Mouse (Mus musculus) neural tube, embryonic 14.5 days (tissue): ENCODE results near the gene Zfp853. TPM values are rescaled to one million over a fixed set of nuclear protein-coding genes. Genes with fewer than 3 reads are reported as not detected.
A peak's percentile ranks its signal among the peaks of the same experiment; 100 is the strongest.

Experiments used
- ATAC-seq: fragments of 200-750 bp; cut with Nextera tagmentation; 2 replicates; pipeline ENCODE4 v1.8.0; 2017; ENCODE audit warnings: low read depth, mild to moderate bottlenecking, moderate TSS enrichment, moderate library complexity
- H3K27ac ChIP-seq: fragments of 300-500 bp; sonication (generic); 2 replicates; pipeline ENCODE4 v1.5.1; 2014; ENCODE audit warnings: low read depth, mild to moderate bottlenecking, control low read depth, low read length, moderate library complexity, mixed read lengths
- H3K27me3 ChIP-seq: fragments of 300-500 bp; sonication (generic); 2 replicates; pipeline ENCODE4 v1.6.1; 2014; ENCODE audit warnings: low read length; ENCODE audit not compliant: control insufficient read depth, insufficient read depth
- H3K36me3 ChIP-seq: fragments of 300-500 bp; sonication (generic); 2 replicates; pipeline ENCODE4 v1.6.1; 2014; ENCODE audit warnings: low read length, mixed read lengths; ENCODE audit not compliant: control insufficient read depth, insufficient read depth
- H3K4me1 ChIP-seq: fragments of 300-500 bp; sonication (generic); 2 replicates; pipeline ENCODE4 v1.6.1; 2014; ENCODE audit warnings: low read length; ENCODE audit not compliant: control insufficient read depth, insufficient read depth
- H3K4me2 ChIP-seq: fragments of 300-500 bp; sonication (generic); 2 replicates; pipeline ENCODE4 v1.6.1; 2014; ENCODE audit warnings: mild to moderate bottlenecking, low read depth, low read length, control low read depth
- H3K4me3 ChIP-seq: fragments of 300-500 bp; sonication (generic); 2 replicates; pipeline ENCODE4 v1.5.1; 2014; ENCODE audit warnings: low read depth, low read length, control low read depth, mixed read lengths
- H3K9ac ChIP-seq: fragments of 300-500 bp; sonication (generic); replicated peaks from 2 replicates; pipeline ENCODE4 v1.6.1; 2014; ENCODE audit warnings: low read depth, mild to moderate bottlenecking, control low read depth, low read length, mixed read lengths
- H3K9me3 ChIP-seq: fragments of 300-500 bp; sonication (generic); 2 replicates; pipeline ENCODE4 v1.6.1; 2016; ENCODE audit warnings: low read length; ENCODE audit not compliant: control insufficient read depth
- WGBS: fragments of 180-500 bp; shearing (Covaris S2); extraction: QIAGEN DNeasy Blood & Tissue Kit; methylation state at CpG from one replicate; pipeline ENCODE4 v1.1.7; 2014; 5-methylcytosine and 5-hydroxymethylcytosine counted together
- polyA plus RNA-seq: library from polyadenylated mRNA; unstranded; fragments of >200 nt; fragmentation: Nextera tagmentation; extraction: Ambion mirVana; gene quantifications from 2 replicates; pipeline ENCODE4 v1.2.1, GENCODE M21; 2014

Gene Zfp853
- polyA plus RNA-seq, 1 experiment from 2014 or later = 0.29 TPM

- no peaks in the 10 kb centered on the region for H3K36me3 ChIP-seq
- WGBS = 43% methylated on average over 6 of the region's 6 CpGs
- no peak overlapping the region for H3K4me3 ChIP-seq
- peaks cover 25% of the 10 kb centered on the region for H3K27me3 ChIP-seq
- H3K9ac ChIP-seq = no peak overlapping the region
- no peaks in the 10 kb centered on the region for H3K9me3 ChIP-seq
- no peak overlapping the region for H3K4me2 ChIP-seq
- H3K27ac ChIP-seq = no peak overlapping the region
- no peak for ATAC-seq
- H3K4me1 ChIP-seq = 0 out of 2 replicates have a peak, but pooled peaks cover 4% of the 10 kb centered on the region
These were observed 8.7 kb downstream of the Zfp853 start for GRCm38 (mm10) chr5:143284762-143285161.

- H3K27me3 ChIP-seq = no peaks in the 10 kb centered on the region
- WGBS = 45% methylated on average over 10 of the region's 10 CpGs
- no peak overlapping the region for H3K27ac ChIP-seq
- H3K4me1 ChIP-seq = no peaks in the 10 kb centered on the region
- H3K9me3 ChIP-seq = no peaks in the 10 kb centered on the region
- H3K36me3 ChIP-seq = no peaks in the 10 kb centered on the region
- no peak overlapping the region for H3K9ac ChIP-seq
- no peak overlapping the region for H3K4me3 ChIP-seq
- no peak overlapping the region for H3K4me2 ChIP-seq
- ATAC-seq = no peak
These were observed 14.2 kb downstream of the Zfp853 start for GRCm38 (mm10) chr5:143279247-143279646.

DNA sequence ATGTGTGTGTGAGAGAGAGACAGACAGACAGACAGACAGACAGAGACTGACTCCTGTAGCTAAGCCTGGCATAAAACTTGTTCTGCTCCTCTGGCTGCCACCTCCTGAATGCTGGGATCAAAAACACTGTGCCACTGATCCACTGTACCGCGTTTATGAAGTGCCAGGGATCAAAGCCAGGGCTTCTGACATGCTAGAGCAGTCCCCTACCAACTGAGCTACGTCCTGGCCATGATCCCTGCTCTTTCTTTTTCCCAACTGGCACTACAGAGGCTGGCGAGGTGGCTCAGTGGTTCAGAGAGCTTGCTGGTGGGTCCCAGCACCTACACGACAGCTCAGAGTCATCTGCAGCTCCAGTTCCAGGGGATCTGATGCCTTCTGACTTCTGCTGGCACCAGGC is 17.7 kb downstream of the Zfp853 start:
- Histone ChIP-seq H3K4me2 (no peak overlapping the region), H3K27me3 (no peaks in the 10 kb centered on the region), H3K36me3 (no peaks in the 10 kb centered on the region), H3K9me3 (no peaks in the 10 kb centered on the region), H3K27ac (no peak overlapping the region), H3K4me1 (peaks cover 6% of the 10 kb centered on the region), H3K4me3 (no peak overlapping the region), H3K9ac (0 out of 2 replicates have a peak overlapping the region, but pooled peaks have one; percentile 3)
- 53% methylated on average over 5 of the region's 5 CpGs for WGBS
- ATAC-seq = no peak

DNA sequence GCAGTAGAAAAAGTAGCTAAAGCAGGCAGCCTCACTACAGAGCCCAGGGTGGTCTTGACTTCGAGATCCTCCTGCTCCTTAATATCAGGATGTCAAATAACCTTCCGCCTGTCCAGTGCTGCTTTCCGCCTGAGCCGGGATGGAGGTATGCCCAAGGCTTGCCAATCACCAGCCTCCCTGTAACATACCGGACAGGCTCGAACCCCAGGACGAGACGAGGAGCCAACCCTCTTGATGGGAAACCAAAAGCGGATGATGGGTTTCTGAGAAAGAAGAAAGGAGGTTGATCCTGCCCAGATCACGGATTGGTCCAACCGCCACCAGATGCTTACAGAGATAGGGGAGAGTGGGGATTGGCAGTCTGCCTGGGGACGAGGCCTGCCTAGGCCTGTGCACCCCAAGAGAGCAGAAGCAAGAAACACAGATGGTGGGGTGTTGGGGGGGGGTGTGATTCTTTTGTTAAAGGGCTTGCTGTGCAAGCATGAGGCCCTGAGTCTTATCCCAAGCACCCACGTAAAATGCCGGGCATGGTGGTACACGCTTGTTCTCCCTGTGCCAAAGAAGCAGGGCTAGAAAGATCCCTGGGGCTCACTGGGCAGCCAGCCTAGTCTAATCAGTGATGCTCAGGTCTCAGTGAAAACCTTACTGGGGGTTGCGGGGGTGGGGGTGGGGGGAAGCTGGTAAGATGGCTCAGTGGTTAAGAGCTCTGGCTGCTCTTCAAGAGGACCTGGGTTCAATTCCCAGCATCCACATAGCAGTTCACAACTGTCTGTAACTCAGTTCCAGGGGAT is 20.7 kb downstream of the Zfp853 start:
- WGBS = 89% methylated on average over 16 of the region's 16 CpGs
- H3K4me2 ChIP-seq = no peak overlapping the region
- H3K36me3 ChIP-seq = no peaks in the 10 kb centered on the region
- no peak overlapping the region for H3K27ac ChIP-seq
- H3K4me3 ChIP-seq = no peak overlapping the region
- no peaks in the 10 kb centered on the region for H3K27me3 ChIP-seq
- H3K9ac ChIP-seq = no peak overlapping the region
- H3K4me1 ChIP-seq = peaks cover 20% of the 10 kb centered on the region
- no peak for ATAC-seq
- H3K9me3 ChIP-seq = no peaks in the 10 kb centered on the region

DNA sequence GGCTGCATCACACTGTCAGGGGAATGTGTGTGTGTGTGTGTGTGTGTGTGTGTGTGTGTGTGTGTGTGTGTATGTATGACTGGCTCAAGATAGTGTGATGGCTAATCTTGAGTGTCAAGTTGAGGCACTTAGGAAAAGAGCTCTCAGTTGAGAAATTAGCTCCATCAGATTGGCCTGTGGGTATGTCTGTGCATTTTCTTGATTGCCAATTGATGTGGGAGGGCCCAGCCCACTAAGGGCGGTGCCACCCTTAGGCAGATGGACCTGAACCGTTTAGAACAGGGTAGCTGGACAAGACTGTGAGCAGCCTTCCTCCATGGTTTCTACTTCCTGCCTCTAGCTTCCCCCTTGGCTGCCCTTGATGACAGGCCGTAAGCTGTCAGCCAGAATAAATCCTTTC is 21.3 kb downstream of the Zfp853 start:
- Histone ChIP-seq H3K27me3 (no peaks in the 10 kb centered on the region), H3K4me2 (no peak overlapping the region), H3K9me3 (no peaks in the 10 kb centered on the region), H3K9ac (no peak overlapping the region), H3K4me3 (no peak overlapping the region), H3K27ac (no peak overlapping the region), H3K36me3 (no peaks in the 10 kb centered on the region), H3K4me1 (peaks cover 20% of the 10 kb centered on the region)
- 81% methylated on average over 3 of the region's 3 CpGs for WGBS
- no peak for ATAC-seq

- Histone ChIP-seq H3K4me1 (peaks cover 20% of the 10 kb centered on the region), H3K36me3 (no peaks in the 10 kb centered on the region), H3K9ac (no peak overlapping the region), H3K27ac (no peak overlapping the region), H3K9me3 (no peaks in the 10 kb centered on the region), H3K4me3 (no peak overlapping the region), H3K27me3 (no peaks in the 10 kb centered on the region), H3K4me2 (no peak overlapping the region)
- WGBS = 88% methylated on average over 6 of the region's 6 CpGs
- no peak for ATAC-seq
These were observed 21.8 kb downstream of the Zfp853 start for GRCm38 (mm10) chr5:143271642-143272041.

- no peak; the same call in 1 of the 2 replicates for ATAC-seq
- Histone ChIP-seq H3K4me1 (peaks cover 20% of the 10 kb centered on the region), H3K4me3 (peak overlapping the region; percentile 77), H3K4me2 (peak overlapping the region; percentile 95), H3K9ac (peak overlapping the region; percentile 73), H3K27me3 (no peaks in the 10 kb centered on the region), H3K9me3 (no peaks in the 10 kb centered on the region), H3K27ac (peak overlapping the region; percentile 75; the same call in 1 of the 2 replicates), H3K36me3 (no peaks in the 10 kb centered on the region)
- WGBS = 2% methylated on average over 12 of the region's 12 CpGs
These were observed 23.3 kb downstream of the Zfp853 start for GRCm38 (mm10) chr5:143270151-143270519.

- Histone ChIP-seq H3K9me3 (no peaks in the 10 kb centered on the region), H3K27me3 (no peaks in the 10 kb centered on the region), H3K27ac (peak within 1 kb of the TSS; percentile 75), H3K4me2 (peak within 1 kb of the TSS; percentile 95), H3K4me1 (peaks cover 20% of the 10 kb centered on the region), H3K9ac (peak within 1 kb of the TSS; percentile 73), H3K4me3 (peak within 1 kb of the TSS; percentile 77), H3K36me3 (no peaks in the 10 kb centered on the region)
- under 1% methylated on average over 76 of the region's 79 CpGs for WGBS
- ATAC-seq = peak; percentile 85
These were observed 23.9 kb downstream of the Zfp853 start, which contains the start of gene Zfp316 for GRCm38 (mm10) chr5:143269363-143270150. Zfp316 (minus strand) TSS chr5:143270022.

DNA sequence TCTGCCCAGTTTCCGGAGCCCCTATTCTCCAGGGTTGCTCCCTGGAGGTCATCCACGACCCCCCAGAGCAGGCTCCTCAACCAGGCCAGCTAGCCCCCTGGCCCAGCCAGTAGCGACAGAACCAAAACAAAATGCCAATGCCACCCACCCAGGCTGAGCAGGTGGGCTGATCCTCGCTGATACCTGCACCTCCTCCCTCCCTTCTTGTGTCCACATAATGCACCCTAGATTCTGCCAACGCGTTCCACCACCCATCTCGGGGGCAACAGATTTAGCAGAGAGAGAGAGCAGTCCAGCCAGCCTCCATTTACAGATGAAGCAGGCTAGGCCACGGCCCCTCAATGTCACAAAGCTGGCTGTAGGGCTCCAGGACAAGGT is 24.4 kb downstream of the Zfp853 start:
- Histone ChIP-seq H3K27me3 (no peaks in the 10 kb centered on the region), H3K27ac (peak overlapping the region; percentile 75), H3K9ac (peak overlapping the region; percentile 73), H3K36me3 (peaks cover 1% of the 10 kb centered on the region; the same call in 1 of the 2 replicates), H3K4me2 (peak overlapping the region; percentile 95), H3K4me1 (peaks cover 20% of the 10 kb centered on the region), H3K4me3 (peak overlapping the region; percentile 77), H3K9me3 (no peaks in the 10 kb centered on the region)
- no peak for ATAC-seq
- whole genome bisulfite sequencing = 16% methylated on average over 8 of the region's 8 CpGs
